Mouse (Mus musculus) stomach, postnatal 0 days (tissue): ENCODE data around the gene Spesp1. TPM values are rescaled to one million over a fixed set of nuclear protein-coding genes. Genes with fewer than 3 reads are reported as not detected.
A peak's percentile ranks its signal among the peaks of the same experiment; 100 is the strongest.

ENCODE experiments used
- ATAC-seq: fragments of 200-750 bp; cut with Nextera tagmentation; 2 replicates; pipeline ENCODE4 v1.8.0; 2017; ENCODE audit not compliant: low FRiP score, low TSS enrichment
- DNase-seq: peaks from one replicate; pipeline ENCODE4 v3.0.0-alpha.2; 2016; ENCODE audit warnings: low spot score
- H3K27ac ChIP-seq: fragments of 300-500 bp; sonication (generic); replicated peaks from 2 replicates; pipeline ENCODE4 v1.5.1; 2014; ENCODE audit warnings: mild to moderate bottlenecking, control low read depth
- H3K27me3 ChIP-seq: fragments of 300-500 bp; sonication (generic); 2 replicates; pipeline ENCODE4 v1.6.1; 2014; ENCODE audit warnings: low read length; ENCODE audit not compliant: control insufficient read depth, insufficient read depth
- H3K36me3 ChIP-seq: fragments of 300-500 bp; sonication (generic); 2 replicates; pipeline ENCODE4 v1.6.1; 2014; ENCODE audit warnings: low read length, mixed read lengths; ENCODE audit not compliant: control insufficient read depth, insufficient read depth
- H3K4me1 ChIP-seq: fragments of 300-500 bp; sonication (generic); replicated peaks from 2 replicates; pipeline ENCODE4 v1.6.1; 2014; ENCODE audit warnings: antibody characterized with exemption; ENCODE audit not compliant: control insufficient read depth, insufficient read depth
- H3K4me2 ChIP-seq: fragments of 300-500 bp; sonication (generic); replicated peaks from 2 replicates; pipeline ENCODE4 v1.6.1; 2014; ENCODE audit warnings: low read depth, mild to moderate bottlenecking, control low read depth, moderate library complexity
- H3K4me3 ChIP-seq: fragments of 300-500 bp; sonication (generic); 2 replicates; pipeline ENCODE4 v1.5.1; 2014; ENCODE audit warnings: low read depth, low read length, control low read depth
- H3K9ac ChIP-seq: fragments of 300-500 bp; sonication (generic); 2 replicates; pipeline ENCODE4 v1.6.1; 2014; ENCODE audit warnings: mild to moderate bottlenecking, low read length, control low read depth, mixed read lengths
- H3K9me3 ChIP-seq: fragments of 300-500 bp; sonication (generic); 2 replicates; pipeline ENCODE4 v1.6.1; 2016; ENCODE audit warnings: low read length; ENCODE audit not compliant: control insufficient read depth
- CTCF ChIP-seq: IDR thresholded peaks from 2 replicates; pipeline ENCODE4 v1.5.1; 2016; ENCODE audit warnings: antibody characterized with exemption, low read depth, mild to moderate bottlenecking, moderate library complexity
- EP300 ChIP-seq: optimal IDR thresholded peaks from 2 replicates; pipeline ENCODE3; 2016; ENCODE audit warnings: antibody characterized with exemption
- WGBS: fragments of 180-500 bp; shearing (Covaris S2); extraction: QIAGEN DNeasy Blood & Tissue Kit; methylation state at CpG from one replicate; pipeline ENCODE4 v1.1.7; 2014; 5-methylcytosine and 5-hydroxymethylcytosine counted together
- polyA plus RNA-seq: library from polyadenylated mRNA; unstranded; fragments of >200 nt; fragmentation: Nextera tagmentation; extraction: Ambion mirVana; gene quantifications from 2 replicates; pipeline ENCODE4 v1.2.1, GENCODE M21; 2015

Gene Spesp1
- polyA plus RNA-seq, 1 experiment from 2014 or later, result not detected

- peak; percentile 81 for DNase-seq
- no peak for ATAC-seq
- H3K27ac ChIP-seq, result no peak overlapping the region
- no peaks in the 10 kb centered on the region for H3K9me3 ChIP-seq
- no peak overlapping the region for H3K9ac ChIP-seq
- H3K4me1 ChIP-seq, result no peaks in the 10 kb centered on the region
- 23% methylated on average over 7 of the region's 7 CpGs for WGBS
- no peaks in the 10 kb centered on the region for H3K36me3 ChIP-seq
- no peak for TF ChIP-seq EP300
- TF ChIP-seq CTCF, result peak; percentile 97
- H3K4me2 ChIP-seq, result no peak overlapping the region
- no peak overlapping the region for H3K4me3 ChIP-seq
- no peaks in the 10 kb centered on the region for H3K27me3 ChIP-seq
These were observed 13.1 kb upstream of the Spesp1 start for GRCm38 (mm10) chr9:62295006-62295698.

DNA sequence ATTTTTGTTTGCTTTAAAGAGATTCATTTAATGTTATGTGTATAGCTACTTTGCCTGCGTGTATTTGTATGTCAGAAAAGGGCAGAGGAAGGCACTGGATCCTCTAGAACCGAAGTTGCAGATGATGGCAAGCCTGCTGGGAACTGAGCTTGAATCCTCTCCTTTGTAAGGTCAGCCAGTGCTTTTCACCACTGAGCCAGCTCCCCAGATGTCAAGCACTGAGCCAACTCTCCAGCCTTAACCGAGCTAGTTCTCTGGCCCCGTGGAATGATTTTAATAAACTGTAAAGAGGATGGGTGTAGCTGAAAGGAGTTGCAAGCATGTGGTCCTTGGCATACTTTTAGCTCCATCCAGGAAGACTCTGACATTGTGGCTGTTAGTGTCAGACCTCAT is 5.6 kb upstream of the Spesp1 start:
- 50% methylated on average over 4 of the region's 4 CpGs for WGBS

DNA sequence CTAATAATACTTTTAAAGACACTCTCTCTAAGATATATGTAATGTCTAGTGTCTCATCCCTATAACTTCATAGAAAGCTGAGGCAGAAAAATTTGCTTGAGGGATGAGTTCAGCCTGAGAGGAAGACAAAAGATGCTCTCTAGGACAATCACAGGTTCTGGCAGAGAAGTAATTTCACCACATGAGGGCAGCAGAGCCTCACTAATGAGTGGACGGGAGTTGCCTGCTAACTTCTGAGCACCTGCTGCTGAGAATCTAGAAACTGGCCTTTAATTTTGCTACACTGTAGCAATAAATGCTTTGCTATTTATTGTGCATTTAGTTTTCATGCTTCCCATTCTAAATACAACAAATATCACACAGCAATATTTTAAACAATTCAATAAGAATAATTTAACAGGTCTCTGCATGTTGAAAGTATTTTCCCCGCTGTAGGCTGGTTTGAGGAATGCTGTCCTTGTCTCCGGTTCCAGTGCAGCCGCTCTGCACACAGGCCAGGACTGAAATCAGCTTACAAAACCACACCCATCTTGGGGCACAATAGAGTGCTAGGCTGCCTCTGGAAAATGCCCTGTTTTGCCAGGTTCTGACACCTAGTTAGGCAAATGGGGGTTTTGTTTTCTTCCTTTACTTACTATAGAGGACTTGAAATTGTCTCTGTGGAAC is 5.1 kb upstream of the Spesp1 start:
- no peaks in the 10 kb centered on the region for H3K4me1 ChIP-seq
- H3K4me2 ChIP-seq, result no peak overlapping the region
- H3K9ac ChIP-seq, result no peak overlapping the region
- H3K36me3 ChIP-seq, result no peaks in the 10 kb centered on the region
- TF ChIP-seq EP300 (no peak), CTCF (peak; percentile 93)
- ATAC-seq, result no peak
- H3K4me3 ChIP-seq, result no peak overlapping the region
- 18% methylated on average over 4 of the region's 4 CpGs for WGBS
- no peaks in the 10 kb centered on the region for H3K27me3 ChIP-seq
- peak; percentile 75 for DNase-seq
- no peak overlapping the region for H3K27ac ChIP-seq
- H3K9me3 ChIP-seq, result no peaks in the 10 kb centered on the region

More for the DNA sequence above, 5.6 kb upstream of the Spesp1 start:
- TF ChIP-seq EP300, result no peak
- TF ChIP-seq CTCF, result no peak
- no peaks in the 10 kb centered on the region for H3K27me3 ChIP-seq
- H3K36me3 ChIP-seq, result no peaks in the 10 kb centered on the region
- H3K4me2 ChIP-seq, result no peak overlapping the region
- no peak overlapping the region for H3K9ac ChIP-seq
- no peaks in the 10 kb centered on the region for H3K9me3 ChIP-seq
- H3K4me3 ChIP-seq, result no peak overlapping the region
- H3K27ac ChIP-seq, result no peak overlapping the region
- ATAC-seq (no peak), DNase-seq (no peak)
- no peaks in the 10 kb centered on the region for H3K4me1 ChIP-seq

- no peak overlapping the region for H3K27ac ChIP-seq
- no peak overlapping the region for H3K4me2 ChIP-seq
- no peaks in the 10 kb centered on the region for H3K4me1 ChIP-seq
- H3K9ac ChIP-seq, result no peak overlapping the region
- WGBS, result 37% methylated on average over 7 of the region's 7 CpGs
- DNase-seq, result no peak
- H3K9me3 ChIP-seq, result no peaks in the 10 kb centered on the region
- no peak overlapping the region for H3K4me3 ChIP-seq
- TF ChIP-seq CTCF (no peak), EP300 (no peak)
- no peak for ATAC-seq
- H3K36me3 ChIP-seq, result no peaks in the 10 kb centered on the region
- H3K27me3 ChIP-seq, result no peaks in the 10 kb centered on the region
These were observed 2.3 kb upstream of the Spesp1 start for GRCm38 (mm10) chr9:62284266-62284665.

DNA sequence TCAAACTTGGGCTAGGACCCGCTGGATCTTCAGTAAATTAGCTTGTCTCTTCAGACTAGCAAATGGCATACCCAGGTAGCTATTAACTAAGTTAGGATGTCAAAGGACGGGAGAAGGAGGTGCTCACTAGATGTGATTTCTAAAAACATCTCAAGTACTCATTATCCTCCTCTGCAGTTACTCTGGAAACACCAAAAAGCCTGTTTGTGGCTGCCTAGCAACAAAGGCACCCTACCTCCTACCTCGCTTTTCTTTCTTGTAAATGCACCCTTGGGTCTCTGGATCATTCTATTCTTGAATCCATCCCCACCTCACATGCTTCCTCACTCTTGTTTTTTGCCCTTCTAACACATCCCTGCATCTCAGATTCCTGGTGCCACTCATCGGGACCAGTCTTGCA is 5.1 kb downstream of the Spesp1 start:
- TF ChIP-seq EP300 (no peak), CTCF (no peak)
- 71% methylated on average over 4 of the region's 4 CpGs for WGBS
- no peak for ATAC-seq
- DNase-seq, result no peak
- no peaks in the 10 kb centered on the region for H3K36me3 ChIP-seq
- no peaks in the 10 kb centered on the region for H3K9me3 ChIP-seq
- H3K27ac ChIP-seq, result no peak overlapping the region
- H3K27me3 ChIP-seq, result no peaks in the 10 kb centered on the region
- H3K4me3 ChIP-seq, result no peak overlapping the region
- H3K9ac ChIP-seq, result no peak overlapping the region
- H3K4me2 ChIP-seq, result no peak overlapping the region
- no peaks in the 10 kb centered on the region for H3K4me1 ChIP-seq

DNA sequence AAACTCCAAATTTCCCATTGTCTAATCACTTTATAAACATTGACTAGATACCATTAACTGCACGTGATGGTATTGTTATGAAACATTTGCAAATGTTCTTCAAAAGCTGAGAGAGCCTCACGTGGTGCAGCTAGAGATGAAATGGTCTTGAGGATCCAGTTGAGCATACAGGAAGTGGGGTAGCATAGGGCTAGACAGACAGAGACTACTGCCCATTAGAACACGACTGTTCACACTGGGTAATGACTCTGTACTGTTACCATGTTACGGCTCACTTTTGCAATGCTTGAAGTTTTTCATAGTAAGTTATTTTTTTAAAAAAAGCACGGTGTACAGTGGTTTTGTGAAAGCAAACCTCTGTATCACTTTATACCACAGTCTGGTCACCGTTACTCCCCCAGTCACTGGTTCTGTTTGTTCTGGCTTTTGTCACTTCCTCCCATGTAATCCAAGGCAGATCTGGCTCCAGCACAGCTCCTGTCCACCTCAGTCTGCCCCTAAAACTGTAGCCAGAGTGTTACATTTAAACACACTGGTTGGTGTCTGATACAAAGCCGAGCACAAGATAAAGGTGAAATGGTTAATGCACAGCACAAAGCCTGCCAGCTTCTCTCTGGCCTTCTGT is 11.1 kb downstream of the Spesp1 start:
- WGBS, result 26% methylated on average over 7 of the region's 7 CpGs
- H3K36me3 ChIP-seq, result no peaks in the 10 kb centered on the region
- ATAC-seq (no peak), DNase-seq (no peak)
- H3K27me3 ChIP-seq, result no peaks in the 10 kb centered on the region
- TF ChIP-seq CTCF (no peak), EP300 (no peak)
- no peak overlapping the region for H3K4me2 ChIP-seq
- no peak overlapping the region for H3K27ac ChIP-seq
- no peaks in the 10 kb centered on the region for H3K9me3 ChIP-seq
- H3K4me3 ChIP-seq, result no peak overlapping the region
- no peaks in the 10 kb centered on the region; the same call in 1 of the 2 replicates for H3K4me1 ChIP-seq
- no peak overlapping the region for H3K9ac ChIP-seq
